Mouse (Mus musculus) monocyte, adult 2 months (primary cell): ENCODE measurements around the gene Fam234b.

ENCODE experiments used
- DNase-seq, 2 experiments: peaks; one replicate each; pipeline ENCODE4 v3.0.0; 2022; ENCODE audit warnings: low spot score in 2 of 2, low read depth in 1 of 2

Gene Fam234b

GRCm38 (mm10) chr6:135178599-135178998, 19.2 kb upstream of the Fam234b start:
- DNase-seq = no peak

- no peak for DNase-seq
These were observed 14.9 kb upstream of the Fam234b start for GRCm38 (mm10) chr6:135182925-135183324.

- no peak for DNase-seq
These were observed 13.8 kb upstream of the Fam234b start for GRCm38 (mm10) chr6:135183961-135184360.

- no peak for DNase-seq
These were observed 10.5 kb upstream of the Fam234b start for GRCm38 (mm10) chr6:135187076-135187917.

GRCm38 (mm10) chr6:135188629-135189028, 9.1 kb upstream of the Fam234b start:
- no peak for DNase-seq

GRCm38 (mm10) chr6:135190122-135190521, 7.7 kb upstream of the Fam234b start:
- no peak for DNase-seq

- DNase-seq = no peak
These were observed 5.9 kb upstream of the Fam234b start for GRCm38 (mm10) chr6:135191906-135192305.

- DNase-seq = no peak
These were observed 4.8 kb upstream of the Fam234b start for GRCm38 (mm10) chr6:135192993-135193392.

- DNase-seq = no peak
These were observed 4.0 kb upstream of the Fam234b start for GRCm38 (mm10) chr6:135193733-135194132.

- DNase-seq = no peak
These were observed 2.9 kb upstream of the Fam234b start for GRCm38 (mm10) chr6:135194907-135195306.

GRCm38 (mm10) chr6:135196707-135197106, 1.1 kb upstream of the Fam234b start:
- DNase-seq = no peak

GRCm38 (mm10) chr6:135197446-135197845, 331 bp upstream of the Fam234b start:
- DNase-seq = no peak

- no peak for DNase-seq
These were observed 949 bp downstream of the Fam234b start for GRCm38 (mm10) chr6:135198726-135199125.

- DNase-seq = no peak
These were observed 2.6 kb downstream of the Fam234b start for GRCm38 (mm10) chr6:135200122-135200957.

GRCm38 (mm10) chr6:135202668-135203067, 4.9 kb downstream of the Fam234b start:
- DNase-seq = no peak

GRCm38 (mm10) chr6:135203737-135204136, 6.0 kb downstream of the Fam234b start:
- DNase-seq = no peak

- no peak for DNase-seq
These were observed 7.1 kb downstream of the Fam234b start for GRCm38 (mm10) chr6:135204869-135205268.

- DNase-seq = no peak
These were observed 8.0 kb downstream of the Fam234b start for GRCm38 (mm10) chr6:135205802-135206201.

- no peak for DNase-seq
These were observed 9.1 kb downstream of the Fam234b start for GRCm38 (mm10) chr6:135206909-135207308.

- DNase-seq = no peak
These were observed 13.4 kb downstream of the Fam234b start for GRCm38 (mm10) chr6:135211169-135211568.

GRCm38 (mm10) chr6:135212666-135213065, 14.9 kb downstream of the Fam234b start:
- DNase-seq = no peak

- DNase-seq = no peak
These were observed 20.6 kb downstream of the Fam234b start for GRCm38 (mm10) chr6:135218330-135218729.
